Mouse (Mus musculus) stomach, embryonic 15.5 days (tissue): ENCODE measurements around the gene Camk1g. TPM values are rescaled to one million over a fixed set of nuclear protein-coding genes. Genes with fewer than 3 reads are reported as not detected.

Source experiments
- polyA plus RNA-seq: library from polyadenylated mRNA; unstranded; fragments of >200 nt; fragmentation: Nextera tagmentation; extraction: Ambion mirVana; gene quantifications from 2 replicates; pipeline ENCODE4 v1.2.1, GENCODE M21; 2015

Camk1g gene
- polyA plus RNA-seq, 1 experiment from 2014 or later: 6.7 TPM

Other genes starting within 250 kb of the Camk1g start
- gene Diexf, start 240.0 kb downstream of the Camk1g start, polyA plus RNA-seq: 6.8 and 8.5 TPM in 2 replicates
- gene Irf6, start 217.2 kb downstream of the Camk1g start, polyA plus RNA-seq: 56.3 and 56.6 TPM in 2 replicates
- 14.6 and 16.3 TPM in 2 replicates for gene A130010J15Rik, start 202.3 kb downstream of the Camk1g start, polyA plus RNA-seq
- 3.9 and 5.6 TPM in 2 replicates for gene Traf3ip3, start 168.6 kb downstream of the Camk1g start, polyA plus RNA-seq
- 10.3 and 12.5 TPM in 2 replicates for gene Lamb3, start 162.6 kb downstream of the Camk1g start, polyA plus RNA-seq
- gene Hsd11b1, start 106.2 kb downstream of the Camk1g start, polyA plus RNA-seq: 1.8 and 2.4 TPM in 2 replicates
- gene G0s2, start 97.1 kb downstream of the Camk1g start, polyA plus RNA-seq: 30.6 and 38.3 TPM in 2 replicates